10 mouse cellular contexts compared by ENCODE assay signal in genomic region chr11:98968079-98968478, GRCm38 (mm10). TPM values are rescaled to one million over a fixed set of nuclear protein-coding genes. Genes with fewer than 3 reads are reported as not detected.
A peak's percentile ranks its signal among the peaks of the same experiment; 100 is the strongest.
DNase-seq lines count a peak whose midpoint lies in the region; ATAC-seq lines count a peak whose summit lies in the region.
"Had no signal": no experiment of that assay in that cellular context is flagged by ENCODE, and none has a peak within 500 bp of the region (broad histone marks: within the 10 kb centered on the region; RNA-seq: fewer than 3 reads in every experiment).

No protein-coding gene starts in this region.

- no peaks in the 10 kb centered on the region for H3K9me3 ChIP-seq in heart, embryonic 13.5 days
- no peaks in the 10 kb centered on the region for H3K9me3 ChIP-seq in forebrain, embryonic 13.5 days (replicated peaks)
- H3K9me3 ChIP-seq in limb, embryonic 15.5 days, result no peaks in the 10 kb centered on the region

- intact Hi-C loops in gastrocnemius, postnatal 14 days (cut with DNase I; ENCODE audit: low total_unique reads), result no loop called here

- H3K4me3 ChIP-seq in heart, embryonic 13.5 days, result no peak overlapping the region
- H3K4me3 ChIP-seq in forebrain, embryonic 13.5 days, result no peak overlapping the region
- no peak overlapping the region for H3K4me3 ChIP-seq in limb, embryonic 15.5 days

- peak overlapping the region; percentile 55 for H3K9ac ChIP-seq in heart, embryonic 13.5 days
- peak overlapping the region; percentile 47 for H3K9ac ChIP-seq in forebrain, embryonic 13.5 days
- no peak overlapping the region for H3K9ac ChIP-seq in limb, embryonic 15.5 days

- no peaks in the 10 kb centered on the region for H3K27me3 ChIP-seq in heart, embryonic 13.5 days (replicated peaks)
- H3K27me3 ChIP-seq in forebrain, embryonic 13.5 days, result peaks cover under 1% of the 10 kb centered on the region
- no peaks in the 10 kb centered on the region for H3K27me3 ChIP-seq in limb, embryonic 15.5 days

- peak overlapping the region; percentile 49 for H3K27ac ChIP-seq in heart, embryonic 13.5 days (replicated peaks)
- peak overlapping the region; percentile 96 for H3K27ac ChIP-seq in forebrain, embryonic 13.5 days
- peak overlapping the region; percentile 68 for H3K27ac ChIP-seq in limb, embryonic 15.5 days

- no peak for DNase-seq in heart, adult 8-10 months (ENCODE audit: low spot score)
- peak; percentile 43 for DNase-seq in cerebellum, adult 9-10 months
- DNase-seq in layer of hippocampus, adult 8-10 months (ENCODE audit: low spot score in 2 of 2), result no peak
- no peak for DNase-seq in gastrocnemius, postnatal 14 days
- DNase-seq: adrenal gland, postnatal 25 days had no signal

- 54% methylated on average over 16 of the region's 16 CpGs for WGBS in heart, embryonic 13.5 days
- 71% methylated on average over 16 of the region's 16 CpGs for WGBS in forebrain, embryonic 13.5 days
- 45% methylated on average over 16 of the region's 16 CpGs for WGBS in limb, embryonic 15.5 days

- H3K4me1 ChIP-seq in heart, embryonic 13.5 days, result peaks cover 87% of the 10 kb centered on the region
- peaks cover 87% of the 10 kb centered on the region for H3K4me1 ChIP-seq in forebrain, embryonic 13.5 days
- peaks cover 91% of the 10 kb centered on the region for H3K4me1 ChIP-seq in limb, embryonic 15.5 days

- peak overlapping the region; percentile 24; the same call in 1 of the 2 replicates for H3K4me2 ChIP-seq in heart, embryonic 13.5 days
- peak overlapping the region; percentile 55; the same call in 1 of the 2 replicates for H3K4me2 ChIP-seq in forebrain, embryonic 13.5 days
- no peak overlapping the region for H3K4me2 ChIP-seq in limb, embryonic 15.5 days

- H3K36me3 ChIP-seq in heart, embryonic 13.5 days, result peaks cover 65% of the 10 kb centered on the region
- peaks cover 15% of the 10 kb centered on the region for H3K36me3 ChIP-seq in forebrain, embryonic 13.5 days (ENCODE audit: poor library complexity, severe bottlenecking)
- peaks cover 55% of the 10 kb centered on the region for H3K36me3 ChIP-seq in limb, embryonic 15.5 days

- ATAC-seq in heart, embryonic 13.5 days (ENCODE audit: extremely low read depth, insufficient number of reproducible peaks, low FRiP score, low TSS enrichment), result no peak
- ATAC-seq in forebrain, embryonic 13.5 days, result no peak
- ATAC-seq in limb, embryonic 15.5 days (ENCODE audit: insufficient number of reproducible peaks, low FRiP score, low TSS enrichment, low read depth), result no peak
- ATAC-seq in erythroblast, adult 5-6 weeks (replicated peaks; ENCODE audit: low FRiP score, poor library complexity, severe bottlenecking), result no peak

RNA-seq across cellular contexts. Expression of gene Gjd3, which starts 14.7 kb away (rescaled TPM):
- polyA plus RNA-seq in heart, embryonic 13.5 days (2015; fragmentation: Nextera tagmentation; extraction: Ambion mirVana), result 1.3 and 3.3 TPM in 2 replicates
- under 1 TPM in 1 of 4 experiments, not detected in 3; 0.44 TPM for total RNA-seq in heart, adult 8-10 months (2022)
- 0.21 TPM in 1 of 2 replicates, not detected in the other for polyA plus RNA-seq in forebrain, embryonic 13.5 days (2015; fragmentation: Nextera tagmentation; extraction: Ambion mirVana)
- 0.49 and 0.86 TPM in 2 replicates for polyA plus RNA-seq in limb, embryonic 15.5 days (2015; fragmentation: Nextera tagmentation; extraction: Ambion mirVana)
- total RNA-seq in layer of hippocampus, adult 8-10 months (2022), result 1 to 10 TPM in 2 of 4 experiments, not detected in 2; 1.4 to 1.6 TPM
- not detected for total RNA-seq in gastrocnemius, postnatal 14 days (2021)
- not detected in 2 replicates for total RNA-seq in erythroblast, adult 5-6 weeks (2015; ENCODE audit: low replicate concordance)
- not detected in 2 replicates for total RNA-seq in erythroblast, adult 5-6 weeks (2017; ENCODE audit: low replicate concordance)
- total RNA-seq: adrenal gland, postnatal 25 days; megakaryocyte-erythroid progenitor cell, adult 5-6 weeks had no signal

RNA-seq across cellular contexts. Expression of gene Rara, which starts 40.5 kb away (rescaled TPM):
- 27.9 and 28.3 TPM in 2 replicates for polyA plus RNA-seq in heart, embryonic 13.5 days (2015; fragmentation: Nextera tagmentation; extraction: Ambion mirVana)
- total RNA-seq in heart, adult 8-10 months (2022), result 10 to 100 TPM; 10.8 to 13.5 (median 11.9) TPM
- polyA plus RNA-seq in forebrain, embryonic 13.5 days (2015; fragmentation: Nextera tagmentation; extraction: Ambion mirVana), result 8.7 and 10.2 TPM in 2 replicates
- 43.9 and 51.7 TPM in 2 replicates for polyA plus RNA-seq in limb, embryonic 15.5 days (2015; fragmentation: Nextera tagmentation; extraction: Ambion mirVana)
- total RNA-seq in layer of hippocampus, adult 8-10 months (2022), result 10 to 100 TPM; 17.3 to 20.2 (median 19.4) TPM
- 10 to 100 TPM; 13.7 to 19.7 TPM for total RNA-seq in gastrocnemius, postnatal 14 days (2021)
- total RNA-seq in erythroblast, adult 5-6 weeks (2015; ENCODE audit: low replicate concordance), result 13.1 and 13.2 TPM in 2 replicates
- 2.8 TPM in 2 replicates for total RNA-seq in erythroblast, adult 5-6 weeks (2017; ENCODE audit: low replicate concordance)

RNA-seq across cellular contexts. Expression of gene Top2a, which starts 55.9 kb away (rescaled TPM):
- polyA plus RNA-seq in heart, embryonic 13.5 days (2015; fragmentation: Nextera tagmentation; extraction: Ambion mirVana), result 158 and 170 TPM in 2 replicates
- 1 to 10 TPM in 2 of 4 experiments, under 1 TPM in 2; 0.41 to 3.2 (median 0.94) TPM for total RNA-seq in heart, adult 8-10 months (2022)
- 276 and 284 TPM in 2 replicates for polyA plus RNA-seq in forebrain, embryonic 13.5 days (2015; fragmentation: Nextera tagmentation; extraction: Ambion mirVana)
- polyA plus RNA-seq in limb, embryonic 15.5 days (2015; fragmentation: Nextera tagmentation; extraction: Ambion mirVana), result 162 and 178 TPM in 2 replicates
- total RNA-seq in layer of hippocampus, adult 8-10 months (2022), result 1 to 10 TPM in 2 of 4 experiments, under 1 TPM in 2; 0.62 to 2.4 (median 1.2) TPM
- total RNA-seq in gastrocnemius, postnatal 14 days (2021), result 10 to 100 TPM; 13.8 to 16.9 TPM
- 132 and 152 TPM in 2 replicates for total RNA-seq in erythroblast, adult 5-6 weeks (2015; ENCODE audit: low replicate concordance)
- 334 and 394 TPM in 2 replicates for total RNA-seq in erythroblast, adult 5-6 weeks (2017; ENCODE audit: low replicate concordance)

Comparison
In these comparisons a context has a peak if more than half of its experiments do, and no peak if none do; other contexts are left out.
1. RNA of gene Top2a, which starts 55.9 kb away (total RNA-seq): 132 to 394 TPM in erythroblast, adult 5-6 weeks; 13.8 to 16.9 TPM in gastrocnemius, postnatal 14 days, 0.62 to 2.4 TPM in layer of hippocampus, adult 8-10 months and 0.41 to 3.2 TPM in heart, adult 8-10 months; every median in the first group is over 4 times any median in the second.
2. Peak in every context shown above with its lines, with median percentiles within 50 percentile points of each other: H3K27ac ChIP-seq.